Mouse (Mus musculus) liver, embryonic 11.5 days (tissue): Measurements from ENCODE around the gene Mylpf. TPM values are rescaled to one million over a fixed set of nuclear protein-coding genes. Genes with fewer than 3 reads are reported as not detected.

Experiments used
- ATAC-seq: fragments of 200-750 bp; cut with Nextera tagmentation; replicated peaks from 2 replicates; pipeline ENCODE4 v1.8.0; 2017; ENCODE audit warnings: moderate number of reproducible peaks, mild to moderate bottlenecking, moderate TSS enrichment, moderate library complexity; ENCODE audit not compliant: low FRiP score
- DNase-seq: peaks from one replicate; pipeline ENCODE4 v3.0.0-alpha.2; 2017; ENCODE audit warnings: low spot score
- H3K27ac ChIP-seq: fragments of 300-500 bp; sonication (generic); 2 replicates; pipeline ENCODE4 v1.5.1; 2014; ENCODE audit warnings: mild to moderate bottlenecking, low read depth, low read length, control low read depth
- H3K27me3 ChIP-seq: fragments of 300-500 bp; sonication (generic); replicated peaks from 2 replicates; pipeline ENCODE4 v1.6.1; 2014; ENCODE audit warnings: low read length, mixed read lengths; ENCODE audit not compliant: control insufficient read depth, insufficient read depth
- H3K36me3 ChIP-seq: fragments of 300-500 bp; sonication (generic); 2 replicates; pipeline ENCODE4 v1.6.1; 2014; ENCODE audit warnings: mild to moderate bottlenecking, low read length, moderate library complexity, mixed read lengths; ENCODE audit not compliant: control insufficient read depth, insufficient read depth
- H3K4me1 ChIP-seq: fragments of 300-500 bp; sonication (generic); replicated peaks from 2 replicates; pipeline ENCODE4 v1.6.1; 2014; ENCODE audit warnings: low read length, mixed read lengths; ENCODE audit not compliant: control insufficient read depth, insufficient read depth
- H3K4me2 ChIP-seq: fragments of 300-500 bp; sonication (generic); 2 replicates; pipeline ENCODE4 v1.6.1; 2014; ENCODE audit warnings: mild to moderate bottlenecking, control low read depth, moderate library complexity
- H3K4me3 ChIP-seq: fragments of 300-500 bp; sonication (generic); 2 replicates; pipeline ENCODE4 v1.5.1; 2014; ENCODE audit warnings: low read depth, low read length, control low read depth
- H3K9ac ChIP-seq: fragments of 300-500 bp; sonication (generic); 2 replicates; pipeline ENCODE4 v1.6.1; 2014; ENCODE audit warnings: low read depth, low read length, control low read depth
- H3K9me3 ChIP-seq: fragments of 300-500 bp; sonication (generic); 2 replicates; pipeline ENCODE4 v1.6.1; 2016; ENCODE audit warnings: low read length, inconsistent platforms, mixed read lengths; ENCODE audit not compliant: control insufficient read depth
- WGBS: fragments of 180-500 bp; shearing (Covaris S2); extraction: QIAGEN DNeasy Blood & Tissue Kit; methylation state at CpG from one replicate; pipeline ENCODE4 v1.1.7; 2014; 5-methylcytosine and 5-hydroxymethylcytosine counted together
- polyA plus RNA-seq: library from polyadenylated mRNA; unstranded; fragments of >200 nt; fragmentation: Nextera tagmentation; extraction: Ambion mirVana; gene quantifications from 2 replicates; pipeline ENCODE4 v1.2.1, GENCODE M21; 2014

Gene Mylpf
- polyA plus RNA-seq, 1 experiment from 2014 or later = 31.5 TPM

GRCm38 (mm10) chr7:127183345-127183744, 25.3 kb upstream of the Mylpf start:
- Histone ChIP-seq H3K27me3 (no peaks in the 10 kb centered on the region), H3K9me3 (no peaks in the 10 kb centered on the region), H3K9ac (0 out of 2 replicates have a peak overlapping the region, but pooled peaks have one; percentile 15), H3K4me3 (no peak overlapping the region), H3K36me3 (no peaks in the 10 kb centered on the region), H3K27ac (peak overlapping the region; percentile 75), H3K4me1 (peaks cover 31% of the 10 kb centered on the region), H3K4me2 (peak overlapping the region; percentile 14; the same call in 1 of the 2 replicates)
- DNase-seq = no peak
- 31% methylated on average over 8 of the region's 8 CpGs for WGBS
- peak; percentile 85 for ATAC-seq

GRCm38 (mm10) chr7:127183828-127184227, 24.9 kb upstream of the Mylpf start:
- no peaks in the 10 kb centered on the region for H3K27me3 ChIP-seq
- DNase-seq = no peak
- peaks cover 36% of the 10 kb centered on the region for H3K4me1 ChIP-seq
- H3K9me3 ChIP-seq = no peaks in the 10 kb centered on the region
- WGBS = 65% methylated on average over 6 of the region's 6 CpGs
- H3K27ac ChIP-seq = peak overlapping the region; percentile 64; the same call in 1 of the 2 replicates
- peak overlapping the region; percentile 14; the same call in 1 of the 2 replicates for H3K4me2 ChIP-seq
- H3K9ac ChIP-seq = no peak overlapping the region
- no peaks in the 10 kb centered on the region for H3K36me3 ChIP-seq
- H3K4me3 ChIP-seq = no peak overlapping the region
- peak; percentile 63 for ATAC-seq

- ATAC-seq (no peak), DNase-seq (no peak)
- Histone ChIP-seq H3K4me1 (peaks cover 41% of the 10 kb centered on the region), H3K4me2 (no peak overlapping the region), H3K27ac (no peak overlapping the region), H3K9ac (no peak overlapping the region), H3K36me3 (no peaks in the 10 kb centered on the region), H3K27me3 (no peaks in the 10 kb centered on the region), H3K9me3 (no peaks in the 10 kb centered on the region), H3K4me3 (no peak overlapping the region)
- WGBS = 31% methylated on average over 1 of the region's 1 CpGs
Observed at GRCm38 (mm10) chr7:127184720-127185119, 24.0 kb upstream of the Mylpf start.

GRCm38 (mm10) chr7:127185601-127186000, 23.1 kb upstream of the Mylpf start:
- Histone ChIP-seq H3K27me3 (no peaks in the 10 kb centered on the region), H3K27ac (no peak overlapping the region), H3K4me3 (no peak overlapping the region), H3K36me3 (no peaks in the 10 kb centered on the region), H3K4me1 (peaks cover 39% of the 10 kb centered on the region), H3K9ac (no peak overlapping the region), H3K9me3 (no peaks in the 10 kb centered on the region), H3K4me2 (no peak overlapping the region)
- no peak for ATAC-seq
- WGBS = 49% methylated on average over 3 of the region's 3 CpGs
- no peak for DNase-seq

GRCm38 (mm10) chr7:127187351-127187750, 21.3 kb upstream of the Mylpf start:
- WGBS = 67% methylated on average over 10 of the region's 10 CpGs

GRCm38 (mm10) chr7:127188305-127189276, 20.1 kb upstream of the Mylpf start:
- Histone ChIP-seq H3K4me2 (no peak overlapping the region), H3K9me3 (no peaks in the 10 kb centered on the region), H3K4me1 (peaks cover 22% of the 10 kb centered on the region), H3K27ac (peak overlapping the region; percentile 25), H3K27me3 (no peaks in the 10 kb centered on the region), H3K9ac (peak overlapping the region; percentile 9; the same call in 1 of the 2 replicates), H3K4me3 (no peak overlapping the region), H3K36me3 (peaks cover 21% of the 10 kb centered on the region)
- WGBS = 74% methylated on average over 17 of the region's 17 CpGs
- no peak for DNase-seq
- no peak for ATAC-seq

More at GRCm38 (mm10) chr7:127187351-127187750, 21.3 kb upstream of the Mylpf start:
- no peaks in the 10 kb centered on the region for H3K9me3 ChIP-seq
- peaks cover 11% of the 10 kb centered on the region for H3K36me3 ChIP-seq
- H3K4me3 ChIP-seq = no peak overlapping the region
- no peaks in the 10 kb centered on the region for H3K27me3 ChIP-seq
- ATAC-seq (no peak), DNase-seq (no peak)
- no peak overlapping the region for H3K9ac ChIP-seq
- H3K27ac ChIP-seq = no peak overlapping the region
- peaks cover 33% of the 10 kb centered on the region for H3K4me1 ChIP-seq
- no peak overlapping the region for H3K4me2 ChIP-seq

GRCm38 (mm10) chr7:127190672-127191071, 18.0 kb upstream of the Mylpf start:
- Histone ChIP-seq H3K4me2 (no peak overlapping the region), H3K27ac (no peak overlapping the region), H3K9ac (no peak overlapping the region), H3K4me1 (peaks cover 25% of the 10 kb centered on the region), H3K9me3 (no peaks in the 10 kb centered on the region), H3K36me3 (peaks cover 27% of the 10 kb centered on the region), H3K4me3 (no peak overlapping the region), H3K27me3 (no peaks in the 10 kb centered on the region)
- no peak for DNase-seq
- no peak for ATAC-seq
- WGBS = 82% methylated on average over 6 of the region's 6 CpGs

- peaks cover 31% of the 10 kb centered on the region for H3K4me1 ChIP-seq
- H3K27ac ChIP-seq = no peak overlapping the region
- no peak overlapping the region for H3K4me3 ChIP-seq
- DNase-seq (no peak), ATAC-seq (no peak)
- WGBS = 88% methylated on average over 5 of the region's 5 CpGs
- H3K9ac ChIP-seq = no peak overlapping the region
- no peaks in the 10 kb centered on the region for H3K9me3 ChIP-seq
- H3K27me3 ChIP-seq = no peaks in the 10 kb centered on the region
- H3K4me2 ChIP-seq = no peak overlapping the region
- H3K36me3 ChIP-seq = peaks cover 36% of the 10 kb centered on the region
Observed at GRCm38 (mm10) chr7:127192989-127193388, 15.7 kb upstream of the Mylpf start.
